Mouse (Mus musculus) thymus, adult 2 months (tissue): ENCODE results near the gene Atp1a2. TPM values are rescaled to one million over a fixed set of nuclear protein-coding genes. Genes with fewer than 3 reads are reported as not detected.
A peak's percentile ranks its signal among the peaks of the same experiment; 100 is the strongest.

Experiments
- DNase-seq: peaks from one replicate; pipeline ENCODE4 v3.0.0; 2021
- H3K27ac ChIP-seq: fragments of 200-500 bp; 2 replicates; pipeline ENCODE4 v1.5.1; 2012; ENCODE audit warnings: low read length, control low read depth; ENCODE audit not compliant: control insufficient read depth, insufficient read depth
- H3K27me3 ChIP-seq: fragments of 200-500 bp; 2 replicates; pipeline ENCODE4 v1.6.1; 2012; ENCODE audit warnings: mild to moderate bottlenecking, low read length, moderate library complexity, mixed read lengths; ENCODE audit not compliant: control insufficient read depth, insufficient read depth
- H3K36me3 ChIP-seq: fragments of 200-500 bp; 2 replicates; pipeline ENCODE4 v1.6.1; 2012; ENCODE audit warnings: mild to moderate bottlenecking, low read length, moderate library complexity; ENCODE audit not compliant: control insufficient read depth, insufficient read depth
- H3K4me1 ChIP-seq: fragments of 200-500 bp; replicated peaks from 2 replicates; pipeline ENCODE4 v1.6.1; 2012; ENCODE audit warnings: low read length; ENCODE audit not compliant: control insufficient read depth, insufficient read depth
- H3K4me3 ChIP-seq: fragments of 200-500 bp; 2 replicates; pipeline ENCODE4 v1.5.1; 2012; ENCODE audit warnings: mild to moderate bottlenecking, low read length, control low read depth, moderate library complexity; ENCODE audit not compliant: control insufficient read depth, insufficient read depth
- CTCF ChIP-seq: fragments of 200-500 bp; IDR thresholded peaks from 2 replicates; pipeline ENCODE4 v1.5.1; 2012; ENCODE audit warnings: mild to moderate bottlenecking, control low read depth, low read length, moderate library complexity, borderline replicate concordance; ENCODE audit not compliant: control insufficient read depth, poor library complexity, insufficient read depth; ENCODE audit errors: extremely low read depth
- POLR2A ChIP-seq: fragments of 200-500 bp; IDR thresholded peaks from 2 replicates; pipeline ENCODE4 v1.6.1; 2012; ENCODE audit warnings: mild to moderate bottlenecking, low read length, control low read depth, moderate library complexity; ENCODE audit not compliant: control insufficient read depth, poor library complexity, insufficient read depth; ENCODE audit errors: extremely low read depth
- WGBS: fragments of 180-500 bp; shearing (Covaris S2); methylation state at CpG from one replicate; pipeline ENCODE4 v1.1.7; 2018; 5-methylcytosine and 5-hydroxymethylcytosine counted together
- polyA plus RNA-seq: library from polyadenylated mRNA; depleted of rRNA; stranded (reverse); fragments of >200 nt; gene quantifications from 2 replicates; pipeline ENCODE4 v1.2.3, GENCODE M21; 2012

Gene Atp1a2
- polyA plus RNA-seq, 1 experiment = 28.5 TPM

GRCm38 (mm10) chr1:172311921-172312767 is 14.3 kb upstream of the Atp1a2 start:
- under 1% methylated on average over 50 of the region's 55 CpGs for WGBS
- TF ChIP-seq POLR2A = peak; percentile 61
- TF ChIP-seq CTCF = 0 out of 2 replicates have a peak, but pooled peaks have one; percentile 30
- Histone ChIP-seq H3K4me1 (peaks cover 30% of the 10 kb centered on the region), H3K27me3 (no peaks in the 10 kb centered on the region), H3K27ac (peak overlapping the region; percentile 73), H3K4me3 (peak overlapping the region; percentile 65), H3K36me3 (no peaks in the 10 kb centered on the region)
- peak; percentile 92 for DNase-seq

- Histone ChIP-seq H3K27ac (peak overlapping the region; percentile 73), H3K4me3 (peak overlapping the region; percentile 65), H3K27me3 (no peaks in the 10 kb centered on the region), H3K36me3 (no peaks in the 10 kb centered on the region), H3K4me1 (peaks cover 32% of the 10 kb centered on the region)
- 1% methylated on average over 23 of the region's 23 CpGs for WGBS
- DNase-seq = peak; percentile 39
- TF ChIP-seq POLR2A (no peak), CTCF (no peak)
These were observed 13.5 kb upstream of the Atp1a2 start for GRCm38 (mm10) chr1:172311248-172311906.

- no peaks in the 10 kb centered on the region for H3K27me3 ChIP-seq
- peak; percentile 86 for DNase-seq
- peaks cover 35% of the 10 kb centered on the region for H3K4me1 ChIP-seq
- peak overlapping the region; percentile 30 for H3K4me3 ChIP-seq
- WGBS = 0% methylated on average over 14 of the region's 14 CpGs
- H3K27ac ChIP-seq = peak overlapping the region; percentile 22
- H3K36me3 ChIP-seq = no peaks in the 10 kb centered on the region
- no peak for TF ChIP-seq POLR2A
- peak; percentile 81 for TF ChIP-seq CTCF
These were observed 12.0 kb upstream of the Atp1a2 start for GRCm38 (mm10) chr1:172309699-172310398.

- Histone ChIP-seq H3K36me3 (no peaks in the 10 kb centered on the region), H3K27me3 (no peaks in the 10 kb centered on the region), H3K4me3 (no peak overlapping the region), H3K4me1 (peaks cover 35% of the 10 kb centered on the region), H3K27ac (no peak overlapping the region)
- TF ChIP-seq CTCF (no peak), POLR2A (no peak)
- DNase-seq = no peak
- 92% methylated on average over 1 of the region's 1 CpGs for WGBS
These were observed 10.5 kb upstream of the Atp1a2 start for GRCm38 (mm10) chr1:172308409-172308808.

GRCm38 (mm10) chr1:172307936-172308335 is 10.1 kb upstream of the Atp1a2 start:
- H3K4me3 ChIP-seq = no peak overlapping the region
- no peaks in the 10 kb centered on the region for H3K36me3 ChIP-seq
- no peak overlapping the region for H3K27ac ChIP-seq
- no peak for TF ChIP-seq CTCF
- TF ChIP-seq POLR2A = no peak
- 83% methylated on average over 10 of the region's 10 CpGs for WGBS
- H3K4me1 ChIP-seq = peaks cover 31% of the 10 kb centered on the region
- no peak for DNase-seq
- no peaks in the 10 kb centered on the region for H3K27me3 ChIP-seq

- no peak for DNase-seq
- peaks cover 25% of the 10 kb centered on the region for H3K4me1 ChIP-seq
- H3K27ac ChIP-seq = no peak overlapping the region
- no peaks in the 10 kb centered on the region for H3K27me3 ChIP-seq
- H3K36me3 ChIP-seq = no peaks in the 10 kb centered on the region
- 88% methylated on average over 6 of the region's 6 CpGs for WGBS
- TF ChIP-seq POLR2A = no peak
- no peak for TF ChIP-seq CTCF
- H3K4me3 ChIP-seq = no peak overlapping the region
These were observed 9.0 kb upstream of the Atp1a2 start for GRCm38 (mm10) chr1:172306885-172307284.
